Mouse (Mus musculus) cerebellum, postnatal 25 days (tissue): ENCODE measurements at regions not wholly inside any gene's neighbourhood (a gene's known extent, or its start where the extent isn't known, plus 50 kb on each side); places are given as distances from the start of the nearest gene placed in this dataset.

Experiments
- DNase-seq, 2 experiments: peaks; one replicate each; pipeline ENCODE4 v3.0.0; 2021; ENCODE audit warnings: mixed read lengths in 2 of 2

GRCm38 (mm10) chr15:34775714-34776113, 418.0 kb upstream of the 9430069I07Rik start:
- DNase-seq = no peak

- DNase-seq = no peak
Observed at GRCm38 (mm10) chr15:34751746-34752145, 394.1 kb upstream of the 9430069I07Rik start.

GRCm38 (mm10) chr15:34751021-34751420, 393.3 kb upstream of the 9430069I07Rik start:
- DNase-seq = peak in 1 of 2 experiments; percentile 26

GRCm38 (mm10) chr15:34747111-34747510, 389.4 kb upstream of the 9430069I07Rik start:
- peak in 1 of 2 experiments; percentile 23 for DNase-seq

- DNase-seq = peak; percentile 76 to 79
Observed at GRCm38 (mm10) chr15:34743130-34743782, 385.6 kb upstream of the 9430069I07Rik start.

- DNase-seq = no peak
Observed at GRCm38 (mm10) chr15:34741488-34741887, 383.8 kb upstream of the 9430069I07Rik start.
